Mouse (Mus musculus): Measurements from ENCODE around the gene Bcam. TPM values are rescaled to one million over a fixed set of nuclear protein-coding genes. Genes with fewer than 3 reads are reported as not detected.
A peak's percentile ranks its signal among the peaks of the same experiment; 100 is the strongest.

The Bcam gene
- polyA plus RNA-seq, 1 experiment from 2014 or later, result 10.7 TPM

DNA sequence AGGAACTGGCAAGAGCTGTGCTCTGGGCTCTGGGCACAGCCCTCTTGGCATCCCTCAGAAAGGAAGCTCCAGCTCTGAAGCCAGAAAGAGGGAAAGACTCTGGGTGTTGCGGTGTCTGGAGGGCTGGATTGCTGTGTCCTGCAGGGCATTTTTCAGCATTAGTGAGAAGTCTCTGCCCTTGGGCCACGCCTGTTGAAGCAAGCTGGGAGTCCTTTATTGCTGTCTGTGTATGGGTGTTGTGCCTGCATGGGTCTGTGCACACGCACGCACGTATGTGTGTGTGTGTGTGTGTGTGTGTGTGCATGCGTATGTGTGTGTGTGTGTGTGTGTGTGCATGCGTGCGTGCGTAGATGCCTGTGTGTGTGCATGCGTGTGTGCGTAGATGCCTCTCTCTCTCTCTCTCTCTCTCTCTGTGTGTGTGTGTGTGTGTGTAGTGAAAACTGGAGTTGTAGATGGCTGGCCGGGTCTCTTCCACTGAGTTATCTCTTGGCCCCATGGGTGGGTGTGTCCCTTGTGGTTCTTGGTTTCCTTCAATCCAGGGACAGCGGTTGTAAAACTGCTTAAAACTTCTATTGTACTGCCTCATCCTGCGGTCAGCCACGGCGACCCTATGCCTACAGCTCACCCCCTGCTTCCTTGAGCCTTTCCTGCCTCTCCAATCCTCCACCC is 34.3 kb downstream of the Bcam start:
- Histone ChIP-seq H3K36me3 (peaks cover 72% of the 10 kb centered on the region), H3K4me2 (no peak overlapping the region), H3K9me3 (no peaks in the 10 kb centered on the region), H3K9ac (no peak overlapping the region), H3K4me3 (no peak overlapping the region), H3K27me3 (no peaks in the 10 kb centered on the region), H3K27ac (no peak overlapping the region), H3K4me1 (replicated peaks) (peaks cover 1% of the 10 kb centered on the region; the same call in 1 of the 2 replicates)
- WGBS, result 93% methylated on average over 16 of the region's 16 CpGs
- no peak for ATAC-seq (ENCODE audit: low FRiP score)

- no peak for ATAC-seq (ENCODE audit: low FRiP score)
- H3K36me3 ChIP-seq, result peaks cover 87% of the 10 kb centered on the region
- H3K9me3 ChIP-seq, result no peaks in the 10 kb centered on the region
- H3K4me3 ChIP-seq, result no peak overlapping the region
- H3K9ac ChIP-seq, result peak overlapping the region; percentile 24; the same call in 1 of the 2 replicates
- no peaks in the 10 kb centered on the region for H3K27me3 ChIP-seq
- no peak overlapping the region for H3K27ac ChIP-seq
- 91% methylated on average over 10 of the region's 10 CpGs for WGBS
- H3K4me2 ChIP-seq, result no peak overlapping the region
- no peaks in the 10 kb centered on the region for H3K4me1 ChIP-seq (replicated peaks)
These were observed 36.6 kb downstream of the Bcam start for GRCm38 (mm10) chr7:19734178-19734666.

GRCm38 (mm10) chr7:19726541-19726940 is 44.3 kb downstream of the Bcam start:
- H3K27ac ChIP-seq, result no peak overlapping the region
- no peak overlapping the region for H3K4me3 ChIP-seq
- WGBS, result 92% methylated on average over 4 of the region's 4 CpGs
- no peak overlapping the region for H3K4me2 ChIP-seq
- no peaks in the 10 kb centered on the region; the same call in 1 of the 2 replicates for H3K9me3 ChIP-seq
- peaks cover 96% of the 10 kb centered on the region for H3K36me3 ChIP-seq
- no peaks in the 10 kb centered on the region for H3K27me3 ChIP-seq
- no peak for ATAC-seq (ENCODE audit: low FRiP score)
- no peak overlapping the region for H3K9ac ChIP-seq
- H3K4me1 ChIP-seq (replicated peaks), result no peaks in the 10 kb centered on the region

GRCm38 (mm10) chr7:19724167-19724566 is 46.6 kb downstream of the Bcam start:
- H3K36me3 ChIP-seq, result peaks cover 93% of the 10 kb centered on the region
- no peak for ATAC-seq (ENCODE audit: low FRiP score)

DNA sequence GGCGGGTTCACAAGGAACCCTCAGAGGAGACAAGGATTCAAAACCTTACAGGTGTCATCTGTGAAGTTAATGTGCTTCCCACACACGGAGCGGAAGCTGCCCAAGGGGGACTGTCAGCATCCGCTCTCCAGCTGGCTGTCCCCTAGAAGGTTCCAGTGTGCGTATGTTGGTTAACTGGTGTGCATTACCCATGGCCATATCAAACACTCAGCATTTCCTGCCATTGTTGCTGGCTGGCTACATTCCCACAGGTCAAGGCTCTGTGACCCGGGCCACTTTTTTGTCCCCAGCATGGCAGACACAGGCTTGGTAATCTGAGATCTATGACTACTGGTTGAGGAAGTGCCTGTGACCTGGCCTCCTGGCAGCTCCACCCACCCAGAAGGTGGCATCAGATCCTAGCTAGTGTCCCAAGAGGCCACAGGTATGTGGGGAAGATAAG is 48.0 kb downstream of the Bcam start:
- H3K9ac ChIP-seq, result no peak overlapping the region
- WGBS, result 91% methylated on average over 6 of the region's 6 CpGs
- no peak overlapping the region for H3K4me3 ChIP-seq
- H3K27ac ChIP-seq, result no peak overlapping the region
- no peak for ATAC-seq (ENCODE audit: low FRiP score)
- no peak overlapping the region for H3K4me2 ChIP-seq
- H3K9me3 ChIP-seq, result peaks cover 6% of the 10 kb centered on the region
- H3K4me1 ChIP-seq (replicated peaks), result no peaks in the 10 kb centered on the region
- H3K27me3 ChIP-seq, result no peaks in the 10 kb centered on the region
- H3K36me3 ChIP-seq, result peaks cover 85% of the 10 kb centered on the region

More at GRCm38 (mm10) chr7:19724167-19724566, 46.6 kb downstream of the Bcam start:
- H3K4me1 ChIP-seq (replicated peaks), result no peaks in the 10 kb centered on the region
- H3K4me3 ChIP-seq, result no peak overlapping the region
- peaks cover 6% of the 10 kb centered on the region for H3K9me3 ChIP-seq
- WGBS, result 96% methylated on average over 12 of the region's 12 CpGs
- no peaks in the 10 kb centered on the region for H3K27me3 ChIP-seq
- H3K27ac ChIP-seq, result no peak overlapping the region
- no peak overlapping the region for H3K4me2 ChIP-seq
- no peak overlapping the region for H3K9ac ChIP-seq

DNA sequence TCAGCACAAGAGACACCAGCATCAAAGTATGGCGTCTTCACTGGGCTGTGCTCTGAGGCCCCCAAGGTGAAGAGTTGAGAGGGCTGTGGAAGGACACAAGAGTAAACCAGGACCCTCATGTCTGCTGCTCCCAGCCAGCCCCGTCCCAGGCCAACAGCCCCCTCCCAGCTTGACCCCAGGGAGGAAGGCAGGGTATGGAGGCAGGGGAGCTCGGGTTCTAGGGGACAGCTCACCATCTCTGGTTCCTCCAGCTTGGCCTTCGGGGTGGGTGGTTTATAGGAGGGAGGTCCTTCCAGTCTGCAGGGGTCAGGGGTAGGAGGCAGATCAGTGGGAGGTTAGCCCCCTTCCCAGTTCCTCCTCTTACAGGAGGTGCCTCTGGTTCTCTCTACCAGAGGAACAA is 51.6 kb downstream of the Bcam start:
- H3K9me3 ChIP-seq, result peaks cover 6% of the 10 kb centered on the region
- no peak for ATAC-seq (ENCODE audit: low FRiP score)
- WGBS, result 98% methylated on average over 4 of the region's 4 CpGs
- H3K27ac ChIP-seq, result no peak overlapping the region
- no peak overlapping the region for H3K4me3 ChIP-seq
- H3K27me3 ChIP-seq, result no peaks in the 10 kb centered on the region
- H3K4me1 ChIP-seq (replicated peaks), result peaks cover 16% of the 10 kb centered on the region
- peaks cover 51% of the 10 kb centered on the region for H3K36me3 ChIP-seq
- H3K9ac ChIP-seq, result no peak overlapping the region
- H3K4me2 ChIP-seq, result no peak overlapping the region

GRCm38 (mm10) chr7:19718297-19718952 is 52.4 kb downstream of the Bcam start:
- no peak for ATAC-seq (ENCODE audit: low FRiP score)
- Histone ChIP-seq H3K27ac (no peak overlapping the region), H3K9me3 (peaks cover 6% of the 10 kb centered on the region), H3K27me3 (no peaks in the 10 kb centered on the region), H3K9ac (no peak overlapping the region), H3K4me3 (no peak overlapping the region), H3K36me3 (peaks cover 46% of the 10 kb centered on the region), H3K4me2 (no peak overlapping the region), H3K4me1 (replicated peaks) (peaks cover 24% of the 10 kb centered on the region)
- WGBS, result 94% methylated on average over 5 of the region's 5 CpGs

- Histone ChIP-seq H3K4me3 (no peak overlapping the region), H3K4me2 (no peak overlapping the region), H3K36me3 (peaks cover 44% of the 10 kb centered on the region), H3K27ac (peak overlapping the region; percentile 93; the same call in 1 of the 2 replicates), H3K4me1 (replicated peaks) (peaks cover 26% of the 10 kb centered on the region), H3K27me3 (no peaks in the 10 kb centered on the region), H3K9ac (no peak overlapping the region), H3K9me3 (peaks cover 6% of the 10 kb centered on the region)
- 92% methylated on average over 4 of the region's 4 CpGs for WGBS
- ATAC-seq (ENCODE audit: low FRiP score), result no peak
These were observed 53.5 kb downstream of the Bcam start for GRCm38 (mm10) chr7:19717346-19717745.

GRCm38 (mm10) chr7:19716822-19717221 is 54.0 kb downstream of the Bcam start:
- ATAC-seq (ENCODE audit: low FRiP score), result no peak
- peak overlapping the region; percentile 39; the same call in 1 of the 2 replicates for H3K4me3 ChIP-seq
- H3K4me2 ChIP-seq, result peak overlapping the region; percentile 60
- peak overlapping the region; percentile 70 for H3K9ac ChIP-seq
- H3K36me3 ChIP-seq, result peaks cover 46% of the 10 kb centered on the region
- H3K4me1 ChIP-seq (replicated peaks), result peaks cover 26% of the 10 kb centered on the region
- H3K27ac ChIP-seq, result peak overlapping the region; percentile 93
- no peaks in the 10 kb centered on the region for H3K27me3 ChIP-seq
- 93% methylated on average over 2 of the region's 2 CpGs for WGBS
- peaks cover 6% of the 10 kb centered on the region for H3K9me3 ChIP-seq

- Histone ChIP-seq H3K4me2 (peak overlapping the region; percentile 60), H3K9me3 (peaks cover 2% of the 10 kb centered on the region), H3K4me3 (peak overlapping the region; percentile 39), H3K36me3 (peaks cover 46% of the 10 kb centered on the region), H3K27ac (peak overlapping the region; percentile 93), H3K4me1 (replicated peaks) (peaks cover 26% of the 10 kb centered on the region), H3K27me3 (no peaks in the 10 kb centered on the region), H3K9ac (peak overlapping the region; percentile 70)
- no peak for ATAC-seq (ENCODE audit: low FRiP score)
- WGBS, result 6% methylated on average over 18 of the region's 18 CpGs
These were observed 54.6 kb downstream of the Bcam start for GRCm38 (mm10) chr7:19716055-19716682.

DNA sequence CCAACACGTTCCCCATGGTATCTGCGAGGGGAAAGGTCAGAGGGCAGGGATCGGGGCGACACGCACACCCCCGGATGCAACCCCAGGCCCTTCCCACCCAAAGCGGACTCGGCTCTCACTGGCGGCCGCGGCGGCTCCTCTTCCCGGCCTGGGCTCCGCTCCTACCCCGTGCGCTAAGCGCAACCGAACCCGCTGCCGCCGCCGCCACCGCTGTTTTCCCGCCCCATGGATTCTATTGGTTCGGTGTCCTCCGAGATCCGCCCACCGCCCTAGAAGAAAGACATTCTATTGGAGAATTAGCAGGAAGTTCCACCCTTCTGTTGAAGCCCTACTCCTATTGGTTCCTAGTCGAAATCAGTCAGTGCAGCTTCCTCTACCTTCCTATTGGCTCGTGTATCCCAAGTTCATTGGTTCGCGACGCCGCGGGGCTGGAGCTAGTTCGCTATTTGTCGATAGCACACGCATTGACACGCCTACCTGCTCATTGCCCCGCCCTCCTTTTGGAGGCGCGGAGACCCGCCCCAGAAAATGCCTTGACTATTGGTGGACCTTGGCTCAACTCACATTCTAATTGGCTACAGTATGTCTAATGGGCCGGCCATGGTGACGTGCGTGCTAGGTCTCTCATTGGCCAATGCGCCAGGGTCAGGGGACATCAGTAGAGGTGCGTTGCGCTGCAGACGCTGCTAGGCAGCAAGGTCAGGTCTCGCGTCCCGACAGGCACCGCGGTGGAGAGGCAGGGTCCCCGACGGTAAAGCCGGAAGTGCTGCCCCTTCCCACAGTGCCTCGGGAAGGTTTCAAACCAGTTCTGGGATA is 55.4 kb downstream of the Bcam start, which contains the start of gene Tomm40:
Gene Tomm40 (minus strand): TSS at position 200 of the 816 bp plus-strand sequence.
- WGBS, result under 1% methylated on average over 59 of the region's 59 CpGs
- Histone ChIP-seq H3K36me3 (peaks cover 44% of the 10 kb centered on the region), H3K27me3 (no peaks in the 10 kb centered on the region), H3K9me3 (no peaks in the 10 kb centered on the region), H3K4me2 (peak within 1 kb of the TSS; percentile 98), H3K4me1 (replicated peaks) (peaks cover 26% of the 10 kb centered on the region), H3K27ac (peak within 1 kb of the TSS; percentile 93), H3K9ac (peak within 1 kb of the TSS; percentile 98), H3K4me3 (peak within 1 kb of the TSS; percentile 97)
- peak; percentile 99 for ATAC-seq (ENCODE audit: low FRiP score)
